Mouse (Mus musculus) erythroblast, embryonic 14.5 days (primary cell): Measurements from ENCODE around the gene Mybpc3.

Experiments used
- GATA1 ChIP-seq: IDR thresholded peaks from 2 replicates; pipeline ENCODE4 v1.6.1; 2012; ENCODE audit warnings: low read length, inconsistent platforms, mixed read lengths
- TAL1 ChIP-seq: IDR thresholded peaks from 3 replicates; pipeline ENCODE4 v1.6.1; 2012; ENCODE audit warnings: low read length, inconsistent platforms, mixed read lengths

DNA sequence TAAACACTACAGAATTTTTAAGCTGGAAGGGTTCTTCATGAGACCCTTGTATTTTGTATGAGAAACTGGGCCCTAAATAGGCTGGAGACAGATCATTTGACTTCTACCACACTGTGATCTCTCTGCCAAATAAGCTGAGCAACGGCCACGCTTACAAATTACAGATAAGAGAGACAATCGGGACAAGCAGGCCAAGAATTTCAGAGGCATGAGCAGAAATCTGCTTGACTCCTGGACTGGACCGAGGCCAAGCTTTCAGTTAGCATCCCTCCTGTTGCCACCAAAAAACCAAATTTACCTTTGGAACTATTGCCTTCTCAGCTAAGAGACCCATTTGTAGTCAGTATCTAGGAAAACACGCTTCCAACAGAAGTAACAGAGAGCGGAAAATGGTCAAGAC is 42.6 kb downstream of the Mybpc3 start:
- TF ChIP-seq GATA1: no peak
- no peak for TF ChIP-seq TAL1
